ENCODE assay signal across 8 mouse cellular contexts in genomic region chr4:33248915-33249314, GRCm38 (mm10). TPM values are rescaled to one million over a fixed set of nuclear protein-coding genes. Genes with fewer than 3 reads are reported as not detected.
DNase-seq lines count a peak whose midpoint lies in the region; ATAC-seq and TF ChIP-seq lines count a peak whose summit lies in the region.

No protein-coding gene starts in this region.

- H3K9ac ChIP-seq in MEL (ENCODE audit: control insufficient read depth, low read depth, low read length, poor library complexity, severe bottlenecking) = peak overlapping the region; percentile 74
- H3K9ac ChIP-seq in forebrain, embryonic 14.5 days (ENCODE audit: low read length) = peak overlapping the region; percentile 98
- 0 out of 2 replicates have a peak overlapping the region, but pooled peaks have one; percentile 7 for H3K9ac ChIP-seq in stomach, embryonic 14.5 days (replicated peaks; ENCODE audit: low read depth, low read length)

- no peak for TF ChIP-seq EP300 in MEL (IDR thresholded peaks at IDR 0.05; ENCODE audit: low read depth in 1 of 2, low read length in 2 of 2)

- H3K4me3 ChIP-seq in heart, embryonic 10.5 days = peak overlapping the region; percentile 97
- peak overlapping the region; percentile 61 to 75 for H3K4me3 ChIP-seq in MEL (ENCODE audit: control insufficient read depth in 1 of 2, insufficient read depth in 1 of 2, low read depth in 2 of 2, low read length in 2 of 2)
- peak overlapping the region; percentile 97 for H3K4me3 ChIP-seq in forebrain, embryonic 14.5 days (ENCODE audit: low read depth, low read length)
- peak overlapping the region; percentile 94 for H3K4me3 ChIP-seq in stomach, embryonic 14.5 days (ENCODE audit: low read depth, low read length)

- ATAC-seq in forebrain, embryonic 14.5 days = no peak
- ATAC-seq in stomach, embryonic 14.5 days (ENCODE audit: insufficient number of reproducible peaks, insufficient read depth, low FRiP score, low read depth) = no peak
- no peak for ATAC-seq in granulocyte monocyte progenitor cell, adult 5-6 weeks (replicated peaks; ENCODE audit: poor library complexity, severe bottlenecking)

- TF ChIP-seq POLR2A in MEL (IDR thresholded peaks at IDR 0.05; ENCODE audit: control insufficient read depth in 1 of 2, insufficient read depth in 1 of 2, low read depth in 1 of 2, low read length in 2 of 2, poor library complexity in 1 of 2) = no peak

- no peak for TF ChIP-seq RAD21 in MEL (IDR thresholded peaks at IDR 0.05; ENCODE audit: low read depth, low read length)

- H3K79me2 ChIP-seq in MEL (ENCODE audit: control insufficient read depth, insufficient read depth, low read length, poor library complexity) = peaks cover 11% of the 10 kb centered on the region

- H3K27ac ChIP-seq in heart, embryonic 10.5 days = peak overlapping the region; percentile 100
- peak overlapping the region; percentile 87 for H3K27ac ChIP-seq in MEL (ENCODE audit: control insufficient read depth, low read depth, low read length)
- H3K27ac ChIP-seq in forebrain, embryonic 14.5 days (ENCODE audit: low read depth, low read length) = peak overlapping the region; percentile 99
- H3K27ac ChIP-seq in stomach, embryonic 14.5 days (ENCODE audit: low read length) = peak overlapping the region; percentile 100

- TF ChIP-seq CTCF in MEL (IDR thresholded peaks at IDR 0.05 in 2 of 3, conservative IDR thresholded peaks at IDR 0.05 in 1 of 3; ENCODE audit: control insufficient read depth in 1 of 3, insufficient read depth in 1 of 3, low read depth in 2 of 3, low read length in 3 of 3, poor library complexity in 1 of 3, severe bottlenecking in 1 of 3) = no peak

- intact Hi-C loops in heart, postnatal 14 days (cut with DNase I) = loop anchor here (5.0 kb wide), 3 partner anchors 33 to 217 kb away; partner anchors contain the start of genes Pm20d2 and Ube2j1

- H3K9me3 ChIP-seq in heart, embryonic 10.5 days = no peaks in the 10 kb centered on the region
- H3K9me3 ChIP-seq in MEL (replicated peaks; ENCODE audit: insufficient read depth, low read length) = no peaks in the 10 kb centered on the region
- H3K9me3 ChIP-seq in forebrain, embryonic 14.5 days (replicated peaks; ENCODE audit: control insufficient read depth, low read length) = no peaks in the 10 kb centered on the region
- H3K9me3 ChIP-seq in stomach, embryonic 14.5 days (ENCODE audit: control insufficient read depth, low read depth, low read length) = no peaks in the 10 kb centered on the region

- DNase-seq in heart, embryonic 10.5 days (ENCODE audit: low spot score) = no peak
- DNase-seq in heart, postnatal 14 days = no peak
- no peak for DNase-seq in MEL (ENCODE audit: low read depth, low spot score)
- peak; percentile 70 for DNase-seq in forebrain, embryonic 14.5 days (ENCODE audit: low spot score)
- DNase-seq in kidney, postnatal 4 days = peak; percentile 25 to 40
- no peak for DNase-seq in layer of hippocampus, postnatal 25 days (ENCODE audit: extremely low spot score in 1 of 2, low spot score in 1 of 2)

- 4% methylated on average over 4 of the region's 4 CpGs for WGBS in heart, embryonic 10.5 days
- WGBS in forebrain, embryonic 14.5 days = under 1% methylated on average over 4 of the region's 4 CpGs
- 2% methylated on average over 4 of the region's 4 CpGs for WGBS in stomach, embryonic 14.5 days

- peaks cover 24% of the 10 kb centered on the region for H3K36me3 ChIP-seq in heart, embryonic 10.5 days
- peaks cover 7 to 14% of the 10 kb centered on the region in 2 experiments for H3K36me3 ChIP-seq in MEL (ENCODE audit: control insufficient read depth in 1 of 2, insufficient read depth in 2 of 2, low read length in 2 of 2)
- peaks cover 25% of the 10 kb centered on the region for H3K36me3 ChIP-seq in forebrain, embryonic 14.5 days (ENCODE audit: control insufficient read depth, insufficient read depth, low read length)
- H3K36me3 ChIP-seq in stomach, embryonic 14.5 days (ENCODE audit: control insufficient read depth, insufficient read depth, low read length) = peaks cover 23% of the 10 kb centered on the region

- no peaks in the 10 kb centered on the region for H3K27me3 ChIP-seq in heart, embryonic 10.5 days (ENCODE audit: insufficient read depth, poor library complexity, severe bottlenecking)
- H3K27me3 ChIP-seq in MEL (ENCODE audit: control insufficient read depth in 1 of 2, insufficient read depth in 2 of 2, low read length in 2 of 2) = no peaks in the 10 kb centered on the region
- H3K27me3 ChIP-seq in forebrain, embryonic 14.5 days (replicated peaks; ENCODE audit: control insufficient read depth, insufficient read depth, low read length) = no peaks in the 10 kb centered on the region
- no peaks in the 10 kb centered on the region for H3K27me3 ChIP-seq in stomach, embryonic 14.5 days (ENCODE audit: control insufficient read depth, insufficient read depth, low read length)

- peaks cover 9% of the 10 kb centered on the region for H3K4me1 ChIP-seq in heart, embryonic 10.5 days
- H3K4me1 ChIP-seq in MEL (ENCODE audit: control insufficient read depth in 1 of 2, insufficient read depth in 2 of 2, low read length in 2 of 2) = peaks cover 6 to 12% of the 10 kb centered on the region in 2 experiments; a peak in 3 of 4 replicates
- peaks cover 17% of the 10 kb centered on the region for H3K4me1 ChIP-seq in forebrain, embryonic 14.5 days (ENCODE audit: control insufficient read depth, insufficient read depth, low read length)
- H3K4me1 ChIP-seq in stomach, embryonic 14.5 days (ENCODE audit: control insufficient read depth, insufficient read depth, low read length) = 0 out of 2 replicates have a peak, but pooled peaks cover 9% of the 10 kb centered on the region

- peak overlapping the region; percentile 56 for H3K4me2 ChIP-seq in forebrain, embryonic 14.5 days (ENCODE audit: low read length)
- peak overlapping the region; percentile 44 for H3K4me2 ChIP-seq in stomach, embryonic 14.5 days (replicated peaks; ENCODE audit: low read depth, low read length)

TF ChIP-seq in MEL, 35 proteins besides CTCF, POLR2A, EP300 and RAD21:
- 0 out of 2 replicates have a peak, but pooled peaks have one; percentile 12 for TF ChIP-seq CHD2 (IDR thresholded peaks at IDR 0.05; ENCODE audit: low read length)
- peak; percentile 91 for TF ChIP-seq CHD1 (IDR thresholded peaks at IDR 0.05; ENCODE audit: low read depth, low read length)
- TF ChIP-seq JUND (IDR thresholded peaks at IDR 0.05; ENCODE audit: low read depth, low read length) = no peak
- TF ChIP-seq TBP (IDR thresholded peaks at IDR 0.05; ENCODE audit: low read depth, low read length) = no peak
- no peak for TF ChIP-seq GATA1 (IDR thresholded peaks at IDR 0.05; ENCODE audit: low read depth, low read length)
- peak; percentile 7; the same call in 1 of the 2 replicates for TF ChIP-seq SIN3A (IDR thresholded peaks at IDR 0.05; ENCODE audit: low read length)
- TF ChIP-seq MAFK (IDR thresholded peaks at IDR 0.05; ENCODE audit: borderline replicate concordance, low read depth, low read length) = no peak
- TF ChIP-seq HCFC1 (IDR thresholded peaks at IDR 0.05; ENCODE audit: low read depth, low read length) = peak; percentile 29; the same call in 1 of the 2 replicates

RNA-seq across cellular contexts. Expression of gene Srsf12, which starts 40.1 kb away (rescaled TPM):
- 1.5 and 1.9 TPM in 2 replicates for polyA plus RNA-seq in heart, embryonic 10.5 days (2016; fragmentation: Nextera tagmentation; extraction: Ambion mirVana)
- not detected for total RNA-seq in heart, postnatal 14 days (2021)
- not detected in 2 replicates for total RNA-seq in MEL (2012; rRNA removed)
- not detected for polyA plus RNA-seq in MEL (2012; ENCODE audit: insufficient read depth in 1 of 2, insufficient read length in 2 of 2, low read depth in 1 of 2, low replicate concordance in 2 of 2, missing spikeins in 1 of 2)
- 22.9 and 34.8 TPM in 2 replicates for polyA plus RNA-seq in forebrain, embryonic 14.5 days (2014; fragmentation: Nextera tagmentation; extraction: Ambion mirVana)
- 11.1 and 12.1 TPM in 2 replicates for polyA plus RNA-seq in stomach, embryonic 14.5 days (2014; fragmentation: Nextera tagmentation; extraction: Ambion mirVana)
- total RNA-seq in granulocyte monocyte progenitor cell, adult 5-6 weeks (2014; fragmentation: Nextera tagmentation) = not detected in 2 replicates
- total RNA-seq in granulocyte monocyte progenitor cell, adult 5-6 weeks (2017) = not detected in 2 replicates
- total RNA-seq in layer of hippocampus, postnatal 25 days (2021) = 10 to 100 TPM; 24.3 to 31.9 TPM

RNA-seq across cellular contexts. Expression of gene Pnrc1, which starts 41.0 kb away (rescaled TPM):
- polyA plus RNA-seq in heart, embryonic 10.5 days (2016; fragmentation: Nextera tagmentation; extraction: Ambion mirVana) = 73.8 and 78.9 TPM in 2 replicates
- 100 to 1,000 TPM; 133 to 143 TPM for total RNA-seq in heart, postnatal 14 days (2021)
- total RNA-seq in MEL (2012; rRNA removed) = 7.6 and 11.8 TPM in 2 replicates
- polyA plus RNA-seq in MEL (2012; ENCODE audit: insufficient read depth in 1 of 2, insufficient read length in 2 of 2, low read depth in 1 of 2, low replicate concordance in 2 of 2, missing spikeins in 1 of 2) = 10 to 100 TPM in 1 of 2 experiments, not detected in 1; 14.4 TPM
- polyA plus RNA-seq in forebrain, embryonic 14.5 days (2014; fragmentation: Nextera tagmentation; extraction: Ambion mirVana) = 96.1 and 99.0 TPM in 2 replicates
- polyA plus RNA-seq in stomach, embryonic 14.5 days (2014; fragmentation: Nextera tagmentation; extraction: Ambion mirVana) = 112 and 121 TPM in 2 replicates
- 48.2 and 55.2 TPM in 2 replicates for total RNA-seq in granulocyte monocyte progenitor cell, adult 5-6 weeks (2014; fragmentation: Nextera tagmentation)
- 66.8 and 116 TPM in 2 replicates for total RNA-seq in granulocyte monocyte progenitor cell, adult 5-6 weeks (2017)
- total RNA-seq in layer of hippocampus, postnatal 25 days (2021) = 100 to 1,000 TPM; 129 to 137 TPM

RNA-seq across cellular contexts. Expression of gene Pm20d2, which starts 59.4 kb away (rescaled TPM):
- polyA plus RNA-seq in heart, embryonic 10.5 days (2016; fragmentation: Nextera tagmentation; extraction: Ambion mirVana) = 1.5 and 1.6 TPM in 2 replicates
- 10 to 100 TPM; 29.3 to 30.2 TPM for total RNA-seq in heart, postnatal 14 days (2021)
- not detected in 2 replicates for total RNA-seq in MEL (2012; rRNA removed)
- not detected for polyA plus RNA-seq in MEL (2012; ENCODE audit: insufficient read depth in 1 of 2, insufficient read length in 2 of 2, low read depth in 1 of 2, low replicate concordance in 2 of 2, missing spikeins in 1 of 2)
- 2.0 and 2.5 TPM in 2 replicates for polyA plus RNA-seq in forebrain, embryonic 14.5 days (2014; fragmentation: Nextera tagmentation; extraction: Ambion mirVana)
- 0.93 and 1.3 TPM in 2 replicates for polyA plus RNA-seq in stomach, embryonic 14.5 days (2014; fragmentation: Nextera tagmentation; extraction: Ambion mirVana)
- total RNA-seq in granulocyte monocyte progenitor cell, adult 5-6 weeks (2014; fragmentation: Nextera tagmentation) = not detected in 2 replicates
- 0.62 TPM in 1 of 2 replicates, not detected in the other for total RNA-seq in granulocyte monocyte progenitor cell, adult 5-6 weeks (2017)
- 10 to 100 TPM in 1 of 2 experiments, 1 to 10 TPM in 1; 9.4 to 13.4 TPM for total RNA-seq in layer of hippocampus, postnatal 25 days (2021)

Comparison
In these comparisons a context has a peak if more than half of its experiments do, and no peak if none do; other contexts are left out.
1. DNase-seq: peak in forebrain, embryonic 14.5 days (single experiment) and kidney, postnatal 4 days (2 of 2); none in heart, embryonic 10.5 days (single experiment), heart, postnatal 14 days (0 of 2), MEL (single experiment) and layer of hippocampus, postnatal 25 days (0 of 2).
2. H3K9ac ChIP-seq: peak in every context shown above with its lines; median percentile 98 in forebrain, embryonic 14.5 days; 74 in MEL; 7 in stomach, embryonic 14.5 days.
3. RNA of gene Srsf12, which starts 40.1 kb away (total RNA-seq): 24.3 to 31.9 TPM in layer of hippocampus, postnatal 25 days; not detected in heart, postnatal 14 days, not detected in MEL and not detected in granulocyte monocyte progenitor cell, adult 5-6 weeks; every median in the first group is over 10 times any median in the second.
4. RNA of gene Pm20d2, which starts 59.4 kb away (total RNA-seq): 29.3 to 30.2 TPM in heart, postnatal 14 days and 9.4 to 13.4 TPM in layer of hippocampus, postnatal 25 days; 0.62 TPM in granulocyte monocyte progenitor cell, adult 5-6 weeks and not detected in MEL; every median in the first group is over 4 times any median in the second.
5. Peak in every context shown above with its lines, with median percentiles within 50 percentile points of each other: H3K27ac ChIP-seq and H3K4me3 ChIP-seq.